Mouse (Mus musculus): Measurements from ENCODE around the gene Ccdc77.

- peak; percentile 77; the same call in 1 of the 2 replicates for TF ChIP-seq GABPA (IDR thresholded peaks at IDR 0.05; ENCODE audit: insufficient replicate concordance, low read depth, low read length)
- no peak for TF ChIP-seq RCOR1 (conservative IDR thresholded peaks at IDR 0.05; ENCODE audit: low read depth, low read length)
- TF ChIP-seq CTCF (conservative IDR thresholded peaks at IDR 0.05 in 1 of 2, IDR thresholded peaks at IDR 0.05 in 1 of 2; ENCODE audit: low read depth in 2 of 2, low read length in 2 of 2): no peak
- TF ChIP-seq ZC3H11A (IDR thresholded peaks at IDR 0.05; ENCODE audit: low read depth, low read length): no peak
- peak; percentile 86 for TF ChIP-seq POLR2A (IDR thresholded peaks at IDR 0.05; ENCODE audit: low read depth, low read length)
- TF ChIP-seq SMC3 (IDR thresholded peaks at IDR 0.05; ENCODE audit: low read depth, low read length): no peak
- TF ChIP-seq MXI1 (IDR thresholded peaks at IDR 0.05; ENCODE audit: low read depth, low read length): peak; percentile 82
Observed at GRCm38 (mm10) chr6:120356951-120357945, 6.9 kb downstream of the Ccdc77 start.
